Mouse (Mus musculus) lung, postnatal 4 days (tissue): ENCODE data around the gene Sfxn3.
"Not testable (repeated sequence)": the region's sequence is repeated elsewhere in the genome, so short reads cannot be mapped to it uniquely, and the experiment has no call there.

Experiments used
- DNase-seq, 2 experiments: peaks; one replicate each; pipeline ENCODE4 v3.0.0; 2021

Gene Sfxn3

GRCm38 (mm10) chr19:45018351-45018831, 28.9 kb upstream of the Sfxn3 start:
- peak; percentile 50 to 58 for DNase-seq

GRCm38 (mm10) chr19:45020348-45020747, 27.0 kb upstream of the Sfxn3 start:
- peak; percentile 64 to 74 for DNase-seq

GRCm38 (mm10) chr19:45021362-45021761, 25.9 kb upstream of the Sfxn3 start:
- DNase-seq: no peak

GRCm38 (mm10) chr19:45023993-45024392, 23.3 kb upstream of the Sfxn3 start:
- no peak for DNase-seq

- DNase-seq: peak in 1 of 2 experiments; percentile 35
Observed at GRCm38 (mm10) chr19:45024775-45025174, 22.5 kb upstream of the Sfxn3 start.

GRCm38 (mm10) chr19:45025937-45026568, 21.2 kb upstream of the Sfxn3 start:
- peak in 1 of 2 experiments; percentile 28 for DNase-seq

GRCm38 (mm10) chr19:45026958-45027670, 20.2 kb upstream of the Sfxn3 start:
- DNase-seq: peak in 1 of 2 experiments; percentile 18

GRCm38 (mm10) chr19:45027848-45028247, 19.5 kb upstream of the Sfxn3 start:
- peak in 1 of 2 experiments; percentile 22 for DNase-seq

GRCm38 (mm10) chr19:45028746-45029145, 18.6 kb upstream of the Sfxn3 start:
- DNase-seq: peak in 1 of 2 experiments; percentile 30

GRCm38 (mm10) chr19:45029571-45029970, 17.7 kb upstream of the Sfxn3 start:
- DNase-seq: no peak

- DNase-seq: peak; percentile 78 to 80
Observed at GRCm38 (mm10) chr19:45030111-45030510, 17.2 kb upstream of the Sfxn3 start.

- peak; percentile 81 to 87 for DNase-seq
Observed at GRCm38 (mm10) chr19:45030746-45031693, 16.3 kb upstream of the Sfxn3 start.

GRCm38 (mm10) chr19:45031780-45032179, 15.5 kb upstream of the Sfxn3 start:
- peak; percentile 82 to 86 for DNase-seq

- no peak for DNase-seq
Observed at GRCm38 (mm10) chr19:45032570-45033332, 14.6 kb upstream of the Sfxn3 start.

GRCm38 (mm10) chr19:45036867-45037266, 10.4 kb upstream of the Sfxn3 start:
- DNase-seq: peak; percentile 74 to 81

GRCm38 (mm10) chr19:45038198-45038597, 9.1 kb upstream of the Sfxn3 start:
- not testable (repeated sequence) for DNase-seq

- no peak for DNase-seq
Observed at GRCm38 (mm10) chr19:45040214-45040613, 7.1 kb upstream of the Sfxn3 start.

- no peak for DNase-seq
Observed at GRCm38 (mm10) chr19:45044389-45044927, 2.8 kb upstream of the Sfxn3 start.

- DNase-seq: no peak
Observed at GRCm38 (mm10) chr19:45045236-45045635, 2.1 kb upstream of the Sfxn3 start.

GRCm38 (mm10) chr19:45045651-45046050, 1.7 kb upstream of the Sfxn3 start, which contains the start of gene Pdzd7:
Pdzd7 (minus strand) TSS chr19:45045717.
- DNase-seq: no peak

GRCm38 (mm10) chr19:45046523-45047321, 581 bp upstream of the Sfxn3 start:
- peak; percentile 89 to 93 for DNase-seq
